Mouse (Mus musculus) cortical plate, adult 2 months (tissue): Measurements from ENCODE around the gene Cfap70. TPM values are rescaled to one million over a fixed set of nuclear protein-coding genes. Genes with fewer than 3 reads are reported as not detected.

Source experiments
- H3K27ac ChIP-seq: fragments of 200-500 bp; 2 replicates; pipeline ENCODE4 v1.5.1; 2012; ENCODE audit warnings: low read length, control low read depth, inconsistent platforms; ENCODE audit not compliant: insufficient read depth
- H3K4me1 ChIP-seq: fragments of 200-500 bp; 2 replicates; pipeline ENCODE4 v1.6.1; 2011; ENCODE audit warnings: low read length; ENCODE audit not compliant: control insufficient read depth, insufficient read depth
- H3K4me3 ChIP-seq: fragments of 200-500 bp; 2 replicates; pipeline ENCODE4 v1.5.1; 2011; ENCODE audit warnings: mild to moderate bottlenecking, low read length, control low read depth; ENCODE audit not compliant: insufficient read depth
- CTCF ChIP-seq: fragments of 200-500 bp; IDR thresholded peaks from 2 replicates; pipeline ENCODE4 v1.5.1; 2011; ENCODE audit warnings: mild to moderate bottlenecking, control low read depth, low read length; ENCODE audit not compliant: insufficient read depth; ENCODE audit errors: extremely low read depth
- POLR2A ChIP-seq: fragments of 200-500 bp; IDR thresholded peaks from 2 replicates; pipeline ENCODE4 v1.6.1; 2011; ENCODE audit warnings: mild to moderate bottlenecking, low read length, control low read depth; ENCODE audit not compliant: insufficient read depth; ENCODE audit errors: extremely low read depth
- polyA plus RNA-seq: library from polyadenylated mRNA; depleted of rRNA; stranded (reverse); fragments of >200 nt; gene quantifications from 2 replicates; pipeline ENCODE4 v1.2.3, GENCODE M21; 2012; rRNA removed

The Cfap70 gene
- polyA plus RNA-seq, 1 experiment: 1.5 TPM

DNA sequence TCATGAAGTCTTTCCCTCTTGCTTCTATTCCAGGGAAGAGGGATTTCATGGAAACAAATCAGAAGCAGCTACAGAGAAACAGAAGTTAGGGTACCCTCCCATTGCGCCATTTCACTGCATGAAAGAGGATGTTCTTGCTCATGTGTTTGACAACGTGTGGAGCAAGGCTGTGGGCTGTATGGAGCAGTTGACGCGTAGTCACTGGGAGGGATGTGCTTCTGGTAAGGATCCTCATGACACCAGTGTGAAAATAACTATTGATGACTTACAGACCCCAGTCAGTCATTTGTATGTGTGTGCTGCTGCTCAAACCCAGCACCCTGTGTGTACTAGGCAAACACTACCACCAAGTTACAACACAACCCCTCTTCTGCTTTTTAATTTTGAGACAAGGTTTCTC, 88.8 kb downstream of the Cfap70 start:
- H3K4me1 ChIP-seq: no peaks in the 10 kb centered on the region
- H3K4me3 ChIP-seq: no peak overlapping the region
- no peak overlapping the region for H3K27ac ChIP-seq
- TF ChIP-seq POLR2A (no peak), CTCF (no peak)

DNA sequence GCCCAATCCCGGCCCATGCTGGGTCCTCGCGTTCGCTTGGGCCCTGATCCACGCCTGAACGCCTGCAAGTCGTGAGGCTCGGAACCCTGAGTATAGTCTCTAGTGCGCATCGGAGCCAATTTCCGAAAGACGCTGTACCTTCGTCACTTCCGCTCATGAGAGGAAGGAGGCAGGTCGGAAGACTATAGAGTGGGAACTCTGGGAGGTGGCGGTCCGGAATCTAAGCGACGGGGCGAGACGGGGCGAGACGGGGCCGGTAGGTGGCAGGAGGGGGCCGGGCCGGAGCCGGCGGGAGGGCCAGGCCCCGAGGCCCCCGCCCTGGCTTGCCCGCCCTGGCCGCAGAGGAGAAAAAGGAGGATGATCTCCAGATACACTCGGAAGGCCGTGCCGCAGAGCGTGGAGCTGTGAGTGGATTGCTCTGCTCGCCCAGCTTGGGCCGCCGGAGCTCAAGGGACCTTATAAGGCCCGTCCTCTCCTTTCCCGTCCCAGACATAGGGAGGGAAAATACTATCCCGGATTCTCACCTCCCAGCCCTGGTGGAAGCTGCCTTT, 104.0 kb downstream of the Cfap70 start, which contains the start of the genes Ecd and Fam149b:
Gene Ecd (minus strand): TSS at position 131 of the 551 bp plus-strand sequence.
Gene Fam149b (plus strand): TSS at position 172 of the 551 bp plus-strand sequence.
- H3K4me3 ChIP-seq: peak within 1 kb of the TSS; percentile 87
- 0 out of 2 replicates have a peak, but pooled peaks cover 4% of the 10 kb centered on the region for H3K4me1 ChIP-seq
- H3K27ac ChIP-seq: peak within 1 kb of the TSS; percentile 11; the same call in 1 of the 2 replicates
- TF ChIP-seq POLR2A (peak; percentile 89), CTCF (no peak)

- TF ChIP-seq POLR2A (no peak), CTCF (no peak)
- 0 out of 2 replicates have a peak, but pooled peaks cover 4% of the 10 kb centered on the region for H3K4me1 ChIP-seq
- peak overlapping the region; percentile 87 for H3K4me3 ChIP-seq
- no peak overlapping the region for H3K27ac ChIP-seq
Measured at GRCm38 (mm10) chr14:20347441-20347990, 104.5 kb downstream of the Cfap70 start.

GRCm38 (mm10) chr14:20345885-20346284, 106.1 kb downstream of the Cfap70 start:
- Histone ChIP-seq H3K27ac (no peak overlapping the region), H3K4me3 (no peak overlapping the region), H3K4me1 (0 out of 2 replicates have a peak, but pooled peaks cover 4% of the 10 kb centered on the region)
- TF ChIP-seq POLR2A (no peak), CTCF (no peak)

Other genes with a start within 250 kb of the Cfap70 start
- not detected in 2 replicates for gene Kcnk16, start 183.0 kb downstream of the Cfap70 start, polyA plus RNA-seq
- 30.4 and 32.7 TPM in 2 replicates for gene Nudt13, start 157.5 kb downstream of the Cfap70 start, polyA plus RNA-seq
- 31.8 and 32.5 TPM in 2 replicates for gene Ecd, start 104.1 kb downstream of the Cfap70 start, polyA plus RNA-seq
- 56.6 and 61.0 TPM in 2 replicates for gene Fam149b, start 104.1 kb downstream of the Cfap70 start, polyA plus RNA-seq
- gene Dnajc9, start 63.3 kb downstream of the Cfap70 start, polyA plus RNA-seq: 37.0 and 37.2 TPM in 2 replicates
- 44.9 and 45.4 TPM in 2 replicates for gene Mrps16, start 58.6 kb downstream of the Cfap70 start, polyA plus RNA-seq
- 86.0 and 89.0 TPM in 2 replicates for gene Anxa7, start 27.9 kb upstream of the Cfap70 start, polyA plus RNA-seq
- gene Mss51, start 44.7 kb upstream of the Cfap70 start, polyA plus RNA-seq: 0.33 and 0.42 TPM in 2 replicates
- gene Ppp3cb, start 94.3 kb upstream of the Cfap70 start, polyA plus RNA-seq: 162 and 167 TPM in 2 replicates
- gene Usp54, start 188.8 kb upstream of the Cfap70 start, polyA plus RNA-seq: 47.8 and 49.8 TPM in 2 replicates
- not detected in 2 replicates for gene Myoz1, start 204.3 kb upstream of the Cfap70 start, polyA plus RNA-seq
- gene Synpo2l, start 216.1 kb upstream of the Cfap70 start, polyA plus RNA-seq: 0.11 and 0.19 TPM in 2 replicates
- 77.2 and 79.3 TPM in 2 replicates for gene Sec24c, start 222.1 kb upstream of the Cfap70 start, polyA plus RNA-seq
- 14.9 and 16.3 TPM in 2 replicates for gene Fut11, start 242.7 kb upstream of the Cfap70 start, polyA plus RNA-seq